Comparison of ENCODE assay signal across 8 mouse cellular contexts in the genomic region with DNA sequence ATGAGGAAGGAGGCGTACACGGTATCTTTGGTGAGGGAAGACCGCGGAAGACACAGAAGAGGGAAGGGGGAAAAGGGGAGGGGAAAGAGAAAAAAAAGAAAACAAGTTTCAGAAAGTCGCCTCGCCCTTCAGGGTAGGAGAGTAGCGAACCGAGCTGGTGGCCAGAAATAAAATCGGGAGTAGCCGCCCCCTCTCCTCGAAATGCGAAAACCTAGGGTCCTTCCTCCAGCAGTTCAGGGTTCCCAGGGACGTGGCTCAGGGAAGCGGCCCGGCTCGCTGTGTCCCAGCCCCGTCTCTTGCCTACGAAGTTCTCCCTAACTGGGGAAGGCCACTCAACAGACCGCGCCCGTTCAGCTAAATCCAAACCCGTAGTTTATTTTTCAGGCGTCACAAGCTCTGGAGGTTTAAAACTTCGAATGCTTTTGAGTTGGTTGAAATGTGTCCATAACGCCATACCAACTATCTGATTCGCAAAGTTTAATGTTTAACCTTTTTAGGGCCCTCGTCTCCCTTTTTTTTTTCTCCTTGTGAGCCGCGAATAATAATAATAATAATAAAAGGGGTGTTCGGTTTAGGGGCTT. TPM values are rescaled to one million over a fixed set of nuclear protein-coding genes. Genes with fewer than 3 reads are reported as not detected.
DNase-seq lines count a peak whose midpoint lies in the region; ATAC-seq and TF ChIP-seq lines count a peak whose summit lies in the region.

No protein-coding gene starts in this region.

- peak overlapping the region; percentile 100 for H3K27ac ChIP-seq in forebrain, embryonic 11.5 days (ENCODE audit: low read depth, low read length)
- H3K27ac ChIP-seq in hindbrain, embryonic 12.5 days, result peak overlapping the region; percentile 100
- H3K27ac ChIP-seq in limb, embryonic 14.5 days (replicated peaks; ENCODE audit: low read depth, low read length), result peak overlapping the region; percentile 100
- H3K27ac ChIP-seq in midbrain, embryonic 16.5 days (ENCODE audit: low read length), result peak overlapping the region; percentile 100

- ATAC-seq in cerebellum, adult (ENCODE audit: insufficient number of reproducible peaks, low FRiP score, low TSS enrichment), result no peak
- no peak for ATAC-seq in forebrain, embryonic 11.5 days (replicated peaks; ENCODE audit: low FRiP score)
- no peak for ATAC-seq in hindbrain, embryonic 12.5 days (ENCODE audit: low FRiP score)
- no peak for ATAC-seq in limb, embryonic 14.5 days (ENCODE audit: low FRiP score, low read depth)
- ATAC-seq in midbrain, embryonic 16.5 days, result no peak
- no peak for ATAC-seq in megakaryocyte-erythroid progenitor cell, adult 5-6 weeks (replicated peaks; ENCODE audit: low FRiP score, low TSS enrichment, poor library complexity, severe bottlenecking)

- H3K36me3 ChIP-seq in forebrain, embryonic 11.5 days (ENCODE audit: control insufficient read depth, insufficient read depth, low read length), result no peaks in the 10 kb centered on the region; the same call in 1 of the 2 replicates
- H3K36me3 ChIP-seq in hindbrain, embryonic 12.5 days, result 0 out of 2 replicates have a peak, but pooled peaks cover 6% of the 10 kb centered on the region
- peaks cover 35% of the 10 kb centered on the region for H3K36me3 ChIP-seq in limb, embryonic 14.5 days (ENCODE audit: control insufficient read depth, insufficient read depth, low read length)
- no peaks in the 10 kb centered on the region for H3K36me3 ChIP-seq in midbrain, embryonic 16.5 days (ENCODE audit: control insufficient read depth, insufficient read depth, low read length)

- H3K4me1 ChIP-seq in forebrain, embryonic 11.5 days (replicated peaks; ENCODE audit: control insufficient read depth, insufficient read depth, low read length), result peaks cover 22% of the 10 kb centered on the region
- H3K4me1 ChIP-seq in hindbrain, embryonic 12.5 days, result peaks cover 29% of the 10 kb centered on the region
- peaks cover 28% of the 10 kb centered on the region for H3K4me1 ChIP-seq in limb, embryonic 14.5 days (ENCODE audit: control insufficient read depth, insufficient read depth, low read length)
- H3K4me1 ChIP-seq in midbrain, embryonic 16.5 days (ENCODE audit: control insufficient read depth, insufficient read depth, low read length), result peaks cover 26% of the 10 kb centered on the region

- no peaks in the 10 kb centered on the region for H3K9me3 ChIP-seq in forebrain, embryonic 11.5 days (ENCODE audit: control insufficient read depth, low read length)
- H3K9me3 ChIP-seq in hindbrain, embryonic 12.5 days (replicated peaks), result no peaks in the 10 kb centered on the region
- no peaks in the 10 kb centered on the region for H3K9me3 ChIP-seq in limb, embryonic 14.5 days (ENCODE audit: control insufficient read depth, low read length)
- H3K9me3 ChIP-seq in midbrain, embryonic 16.5 days (replicated peaks; ENCODE audit: control insufficient read depth, low read length, poor library complexity, severe bottlenecking), result no peaks in the 10 kb centered on the region

- H3K27me3 ChIP-seq in forebrain, embryonic 11.5 days (ENCODE audit: control insufficient read depth, insufficient read depth, low read length), result no peaks in the 10 kb centered on the region
- H3K27me3 ChIP-seq in hindbrain, embryonic 12.5 days, result no peaks in the 10 kb centered on the region
- H3K27me3 ChIP-seq in limb, embryonic 14.5 days (ENCODE audit: control insufficient read depth, insufficient read depth, low read length), result no peaks in the 10 kb centered on the region
- no peaks in the 10 kb centered on the region for H3K27me3 ChIP-seq in midbrain, embryonic 16.5 days (ENCODE audit: control insufficient read depth, insufficient read depth, low read depth, low read length)

- peak overlapping the region; percentile 100 for H3K9ac ChIP-seq in forebrain, embryonic 11.5 days (ENCODE audit: low read length)
- H3K9ac ChIP-seq in hindbrain, embryonic 12.5 days, result peak overlapping the region; percentile 100
- peak overlapping the region; percentile 100 for H3K9ac ChIP-seq in limb, embryonic 14.5 days (ENCODE audit: low read depth, low read length, severe bottlenecking)
- peak overlapping the region; percentile 100 for H3K9ac ChIP-seq in midbrain, embryonic 16.5 days (ENCODE audit: low read depth, low read length)

- TF ChIP-seq POLR2A in limb, embryonic 14.5 days (IDR thresholded peaks at IDR 0.05; ENCODE audit: borderline replicate concordance, extremely low read depth, insufficient read depth, insufficient read length), result no peak

- DNase-seq in cerebellum, adult 8-10 months, result peak; percentile 44
- DNase-seq in Muller cell, postnatal 12 days (ENCODE audit: inconsistent ontology term), result peak; percentile 64
- DNase-seq in forebrain, embryonic 11.5 days (ENCODE audit: low spot score), result peak; percentile 68
- DNase-seq in limb, embryonic 14.5 days (ENCODE audit: low spot score), result no peak

- peak overlapping the region; percentile 96 for H3K4me2 ChIP-seq in forebrain, embryonic 11.5 days (ENCODE audit: low read depth, low read length, severe bottlenecking)
- H3K4me2 ChIP-seq in hindbrain, embryonic 12.5 days (replicated peaks), result peak overlapping the region; percentile 94
- peak overlapping the region; percentile 97 for H3K4me2 ChIP-seq in limb, embryonic 14.5 days (replicated peaks; ENCODE audit: low read depth, low read length, severe bottlenecking)
- H3K4me2 ChIP-seq in midbrain, embryonic 16.5 days (ENCODE audit: low read length), result peak overlapping the region; percentile 98

- peak overlapping the region; percentile 87 for H3K4me3 ChIP-seq in forebrain, embryonic 11.5 days (ENCODE audit: low read depth, low read length)
- peak overlapping the region; percentile 85 for H3K4me3 ChIP-seq in hindbrain, embryonic 12.5 days
- peak overlapping the region; percentile 98 for H3K4me3 ChIP-seq in limb, embryonic 14.5 days (replicated peaks; ENCODE audit: low read length)
- H3K4me3 ChIP-seq in midbrain, embryonic 16.5 days (ENCODE audit: low read depth, low read length), result peak overlapping the region; percentile 87

- WGBS in forebrain, embryonic 11.5 days, result under 1% methylated on average over 30 of the region's 30 CpGs
- under 1% methylated on average over 30 of the region's 30 CpGs for WGBS in hindbrain, embryonic 12.5 days
- under 1% methylated on average over 30 of the region's 30 CpGs for WGBS in limb, embryonic 14.5 days
- WGBS in midbrain, embryonic 16.5 days, result under 1% methylated on average over 30 of the region's 30 CpGs

RNA-seq across cellular contexts. Expression of gene Tnrc18, which starts 2.0 kb away (rescaled TPM):
- 55.2 and 55.7 TPM in 2 replicates for polyA plus RNA-seq in forebrain, embryonic 11.5 days (2014; fragmentation: Nextera tagmentation; extraction: Ambion mirVana)
- 72.8 and 73.7 TPM in 2 replicates for polyA plus RNA-seq in hindbrain, embryonic 12.5 days (2016; fragmentation: Nextera tagmentation; extraction: Ambion mirVana)
- polyA plus RNA-seq in limb, embryonic 14.5 days (2012; rRNA removed), result 61.1 and 85.3 TPM in 2 replicates
- 46.6 and 55.7 TPM in 2 replicates for polyA plus RNA-seq in limb, embryonic 14.5 days (2014; fragmentation: Nextera tagmentation; extraction: Ambion mirVana)
- 23.3 and 27.7 TPM in 2 replicates for polyA plus RNA-seq in midbrain, embryonic 16.5 days (2015; fragmentation: Nextera tagmentation; extraction: Ambion mirVana)
- total RNA-seq in megakaryocyte-erythroid progenitor cell, adult 5-6 weeks (2014; fragmentation: Nextera tagmentation), result 8.8 and 11.7 TPM in 2 replicates
- total RNA-seq in megakaryocyte-erythroid progenitor cell, adult 5-6 weeks (2017), result 0.85 and 4.2 TPM in 2 replicates
